Mouse (Mus musculus): ENCODE measurements around the gene Hck.

GRCm38 (mm10) chr2:153090551-153091165 lies 17.6 kb upstream of the Hck start:
- TF ChIP-seq ZNF384 (IDR thresholded peaks at IDR 0.05; ENCODE audit: low read depth, low read length) (no peak), MAFK (IDR thresholded peaks at IDR 0.05; ENCODE audit: insufficient read depth, low read depth, low read length) (no peak), HCFC1 (IDR thresholded peaks at IDR 0.05; ENCODE audit: borderline replicate concordance, insufficient read depth, low read length) (no peak), CHD2 (IDR thresholded peaks at IDR 0.05; ENCODE audit: low read depth, low read length) (no peak)

All from ES-E14 (cell line).